Mouse (Mus musculus): ENCODE results near the gene Gm20696. TPM values are rescaled to one million over a fixed set of nuclear protein-coding genes. Genes with fewer than 3 reads are reported as not detected.

The Gm20696 gene
- polyA plus RNA-seq, 1 experiment from 2014 or later: 4.4 TPM

DNA sequence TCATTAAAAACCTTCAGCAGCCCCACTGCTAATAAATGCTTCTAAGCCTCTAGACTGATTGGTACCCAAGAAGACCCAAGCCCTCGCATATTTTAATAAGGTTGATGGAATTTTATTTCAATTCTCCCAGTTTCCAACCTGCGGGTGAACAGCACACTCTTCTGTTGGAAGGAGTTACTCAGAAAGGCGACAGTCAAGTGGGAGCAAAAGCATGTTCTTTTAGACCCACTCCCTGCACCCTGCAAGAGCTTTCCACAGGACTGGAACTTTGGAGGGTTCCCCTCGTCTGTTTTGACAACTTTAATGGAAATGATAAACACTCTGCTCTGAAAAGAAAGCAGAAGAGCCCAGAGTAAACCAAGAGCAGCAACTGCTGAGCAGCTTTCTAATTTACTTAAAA is 401.4 kb downstream of the Gm20696 start:
- Histone ChIP-seq H3K27ac (no peak overlapping the region; the same call in 1 of the 2 replicates), H3K4me3 (no peak overlapping the region), H3K4me2 (replicated peaks) (no peak overlapping the region), H3K36me3 (no peaks in the 10 kb centered on the region), H3K27me3 (peaks cover 3% of the 10 kb centered on the region; the same call in 1 of the 2 replicates), H3K4me1 (peaks cover 52% of the 10 kb centered on the region), H3K9me3 (replicated peaks) (no peaks in the 10 kb centered on the region), H3K9ac (no peak overlapping the region)
- 28% methylated on average over 4 of the region's 4 CpGs for WGBS
- no peak for ATAC-seq (ENCODE audit: low FRiP score)

DNA sequence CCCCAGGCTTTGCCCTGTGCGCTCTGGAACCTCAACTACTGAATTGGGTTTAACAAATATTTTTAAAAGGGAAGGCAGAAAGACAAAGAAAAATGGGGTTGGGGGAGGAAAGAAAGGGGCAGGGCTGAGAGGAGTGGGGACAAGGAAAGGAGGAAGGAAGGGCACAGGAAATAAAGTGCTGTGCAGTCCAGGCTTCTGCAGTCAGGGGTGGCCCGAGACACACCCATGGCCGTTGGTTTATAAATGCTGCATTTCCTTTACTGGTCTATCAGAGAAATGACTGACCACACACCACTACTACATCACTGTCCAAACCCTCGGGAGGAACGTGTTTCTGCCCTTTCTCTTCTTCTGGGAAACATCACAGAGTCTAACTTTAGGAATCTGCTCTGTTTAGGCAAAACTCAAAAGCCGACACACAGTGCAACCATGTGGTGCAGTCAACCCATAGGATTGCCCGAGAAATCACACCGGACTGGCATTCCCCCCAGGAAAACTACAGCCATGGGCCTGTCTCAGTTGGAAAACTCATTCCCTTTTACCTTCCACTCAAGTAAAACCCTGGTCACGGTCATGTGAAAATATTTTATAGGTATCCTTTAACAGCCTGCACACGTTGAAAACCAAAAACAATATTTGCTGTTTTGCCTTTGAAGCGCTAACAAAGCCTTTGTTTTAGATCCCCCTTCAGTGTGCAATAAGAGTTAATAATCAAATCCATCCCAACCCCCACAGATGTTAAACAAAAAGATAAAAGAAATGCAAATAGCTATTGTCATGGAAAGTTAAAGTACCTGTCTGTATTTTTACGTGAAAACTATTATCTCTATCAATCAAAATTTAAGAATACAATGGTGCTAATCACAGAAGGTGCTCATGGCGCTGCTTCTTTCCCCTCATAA is 402.2 kb downstream of the Gm20696 start:
- Histone ChIP-seq H3K27me3 (peaks cover 3% of the 10 kb centered on the region; the same call in 1 of the 2 replicates), H3K4me3 (no peak overlapping the region), H3K36me3 (no peaks in the 10 kb centered on the region), H3K4me2 (replicated peaks) (no peak overlapping the region), H3K27ac (no peak overlapping the region), H3K4me1 (peaks cover 52% of the 10 kb centered on the region), H3K9ac (no peak overlapping the region), H3K9me3 (replicated peaks) (no peaks in the 10 kb centered on the region)
- 27% methylated on average over 13 of the region's 13 CpGs for WGBS
- ATAC-seq (ENCODE audit: low FRiP score): no peak

DNA sequence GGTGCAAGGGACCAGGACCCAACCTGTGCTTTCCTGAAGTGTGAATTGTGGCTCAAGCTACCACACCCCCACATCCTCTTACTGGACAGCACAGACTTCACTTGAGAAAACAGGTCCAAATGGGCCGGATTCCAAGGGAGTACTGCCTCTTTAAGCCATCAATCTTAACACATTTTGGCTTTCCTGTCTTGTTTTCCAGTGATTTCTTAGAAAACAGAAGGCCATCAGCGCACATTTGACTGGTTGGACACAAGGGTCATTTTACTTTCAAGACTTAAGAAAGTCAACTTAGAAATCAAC is 402.8 kb downstream of the Gm20696 start:
- H3K9ac ChIP-seq: no peak overlapping the region
- H3K4me3 ChIP-seq: no peak overlapping the region
- ATAC-seq (ENCODE audit: low FRiP score): no peak
- H3K9me3 ChIP-seq (replicated peaks): no peaks in the 10 kb centered on the region
- H3K36me3 ChIP-seq: no peaks in the 10 kb centered on the region
- H3K4me1 ChIP-seq: peaks cover 52% of the 10 kb centered on the region
- peaks cover 3% of the 10 kb centered on the region; the same call in 1 of the 2 replicates for H3K27me3 ChIP-seq
- H3K4me2 ChIP-seq (replicated peaks): no peak overlapping the region
- 39% methylated on average over 2 of the region's 2 CpGs for WGBS
- H3K27ac ChIP-seq: no peak overlapping the region

DNA sequence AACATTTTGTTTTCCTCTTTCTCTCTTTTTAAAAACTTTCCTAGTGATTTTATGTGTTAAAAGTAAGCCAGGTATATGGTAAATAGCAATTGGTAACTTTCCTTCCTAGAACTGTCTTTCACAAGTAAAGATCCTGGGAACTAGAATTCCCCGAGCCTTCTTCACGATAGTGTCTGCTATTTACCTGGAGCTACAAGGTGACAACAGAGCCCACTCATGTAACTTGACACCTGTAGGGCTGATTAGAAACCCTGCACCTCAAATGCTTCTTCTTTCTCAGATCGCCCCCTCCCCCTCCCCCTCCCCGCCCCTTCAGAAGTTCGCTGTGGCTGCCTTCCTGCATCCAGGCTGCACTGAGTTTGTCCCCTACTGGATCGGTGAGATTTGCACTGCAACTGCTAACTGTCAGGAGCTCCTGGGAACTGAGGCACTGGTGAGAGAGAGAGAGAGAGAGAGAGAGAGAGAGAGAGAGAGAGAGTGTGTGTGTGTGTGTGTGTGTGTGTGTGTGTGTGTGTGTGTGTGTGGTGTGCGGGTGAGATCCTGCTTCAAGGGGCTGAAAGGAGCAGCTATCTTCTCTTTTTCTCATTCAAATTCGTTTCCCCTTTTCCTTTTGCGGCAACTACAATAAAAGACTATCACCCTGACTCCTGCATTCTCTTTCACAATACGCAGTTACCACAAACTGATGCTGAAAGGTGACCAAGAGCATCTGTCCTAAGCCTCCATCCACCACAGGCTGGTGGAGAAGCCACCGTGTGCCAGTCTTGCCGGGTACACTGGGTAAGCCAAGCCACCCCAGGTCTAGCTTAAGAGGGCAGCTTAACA is 403.3 kb downstream of the Gm20696 start:
- H3K9ac ChIP-seq: no peak overlapping the region
- no peak for ATAC-seq (ENCODE audit: low FRiP score)
- peaks cover 3% of the 10 kb centered on the region; the same call in 1 of the 2 replicates for H3K27me3 ChIP-seq
- 9% methylated on average over 12 of the region's 12 CpGs for WGBS
- no peaks in the 10 kb centered on the region for H3K9me3 ChIP-seq (replicated peaks)
- H3K27ac ChIP-seq: no peak overlapping the region
- no peak overlapping the region for H3K4me2 ChIP-seq (replicated peaks)
- H3K4me3 ChIP-seq: no peak overlapping the region
- peaks cover 47% of the 10 kb centered on the region for H3K4me1 ChIP-seq
- H3K36me3 ChIP-seq: no peaks in the 10 kb centered on the region

DNA sequence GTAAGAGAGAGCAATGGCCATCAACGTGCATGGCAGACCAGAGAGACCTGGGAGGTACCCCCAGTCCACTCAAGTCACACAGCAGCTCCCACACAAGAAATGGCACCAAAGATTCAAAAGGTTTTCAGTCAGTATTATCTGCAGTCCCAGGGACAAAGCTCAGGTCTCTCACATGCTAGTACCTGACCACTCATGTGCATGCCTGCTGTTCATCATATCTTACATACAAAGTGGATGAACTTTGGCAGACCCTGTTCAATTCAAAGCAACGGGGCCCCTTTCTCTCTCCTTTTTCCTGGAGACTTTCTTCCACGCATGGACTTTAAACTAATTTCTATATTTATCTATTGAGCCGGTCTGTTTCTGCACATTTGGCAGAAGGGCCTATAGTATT is 404.9 kb downstream of the Gm20696 start:
- peaks cover 3% of the 10 kb centered on the region; the same call in 1 of the 2 replicates for H3K27me3 ChIP-seq
- H3K9me3 ChIP-seq (replicated peaks): no peaks in the 10 kb centered on the region
- WGBS: 56% methylated on average over 4 of the region's 4 CpGs
- H3K36me3 ChIP-seq: no peaks in the 10 kb centered on the region
- H3K4me1 ChIP-seq: peaks cover 43% of the 10 kb centered on the region
- H3K4me3 ChIP-seq: no peak overlapping the region
- no peak for ATAC-seq (ENCODE audit: low FRiP score)
- no peak overlapping the region for H3K4me2 ChIP-seq (replicated peaks)
- H3K27ac ChIP-seq: no peak overlapping the region
- no peak overlapping the region for H3K9ac ChIP-seq

DNA sequence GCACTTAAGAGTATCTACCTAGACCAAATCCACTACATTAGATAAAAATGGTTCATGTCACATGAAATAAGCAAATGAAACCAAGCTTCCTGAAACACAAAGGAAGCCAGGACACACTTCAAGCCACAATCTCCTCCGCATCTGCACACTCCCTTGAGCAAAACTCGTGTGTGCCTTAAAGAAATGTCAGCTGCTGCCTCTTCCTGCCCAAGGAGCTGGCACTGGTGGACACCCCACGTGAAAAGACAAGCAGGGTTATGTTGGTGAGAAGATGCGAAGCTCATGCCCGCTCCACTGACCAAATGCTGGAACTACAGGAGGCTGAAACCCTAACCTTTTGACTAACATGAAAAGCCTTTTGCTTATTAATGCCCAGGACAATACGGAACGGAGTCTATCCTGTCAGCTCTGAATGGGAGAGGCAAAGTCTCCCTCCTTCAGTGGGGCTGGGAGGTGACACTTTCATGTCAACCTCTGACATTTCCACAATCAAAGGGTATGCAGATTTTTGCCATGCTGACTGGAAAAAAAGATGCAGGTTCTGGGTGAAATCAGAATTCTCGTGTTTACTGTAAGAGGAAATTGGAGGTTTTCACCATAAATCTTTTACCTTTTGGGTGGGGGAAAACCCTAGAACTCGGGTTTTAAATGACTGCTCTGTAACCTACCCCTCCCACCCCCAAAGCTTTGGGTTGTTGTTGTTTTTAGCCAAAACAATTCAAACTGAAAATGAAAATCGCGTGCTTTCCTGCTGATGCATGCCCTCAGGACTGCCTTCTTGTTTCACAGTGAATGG is 405.5 kb downstream of the Gm20696 start:
- Histone ChIP-seq H3K9me3 (replicated peaks) (no peaks in the 10 kb centered on the region), H3K27ac (no peak overlapping the region), H3K9ac (no peak overlapping the region), H3K4me3 (no peak overlapping the region), H3K4me2 (replicated peaks) (no peak overlapping the region), H3K36me3 (no peaks in the 10 kb centered on the region), H3K27me3 (peaks cover under 1% of the 10 kb centered on the region; the same call in 1 of the 2 replicates), H3K4me1 (peaks cover 38% of the 10 kb centered on the region)
- WGBS: 42% methylated on average over 11 of the region's 11 CpGs
- no peak for ATAC-seq (ENCODE audit: low FRiP score)

DNA sequence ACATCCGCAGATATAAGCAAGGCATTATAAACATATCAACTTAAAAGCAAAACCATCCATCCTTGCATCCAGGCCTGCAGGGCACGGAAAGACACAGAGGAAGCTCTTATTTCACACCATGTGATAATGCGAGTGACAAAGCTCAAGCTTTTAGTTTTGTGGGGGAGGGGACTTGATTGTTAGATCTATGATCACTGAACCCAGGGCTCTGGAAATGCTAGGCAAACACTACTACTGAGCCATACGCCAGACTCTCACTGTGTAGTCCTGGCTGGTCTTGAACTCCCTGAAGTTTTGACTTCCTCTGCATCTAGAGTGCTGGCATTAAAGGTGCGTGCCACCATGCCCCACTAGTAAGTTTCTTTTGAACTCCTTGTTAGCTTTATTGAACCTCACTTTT is 408.3 kb downstream of the Gm20696 start:
- no peaks in the 10 kb centered on the region for H3K9me3 ChIP-seq (replicated peaks)
- 78% methylated on average over 5 of the region's 5 CpGs for WGBS
- no peak overlapping the region for H3K4me3 ChIP-seq
- H3K27ac ChIP-seq: no peak overlapping the region
- ATAC-seq (ENCODE audit: low FRiP score): no peak
- no peaks in the 10 kb centered on the region for H3K36me3 ChIP-seq
- no peak overlapping the region for H3K4me2 ChIP-seq (replicated peaks)
- H3K27me3 ChIP-seq: no peaks in the 10 kb centered on the region
- H3K9ac ChIP-seq: no peak overlapping the region
- H3K4me1 ChIP-seq: peaks cover 13% of the 10 kb centered on the region

DNA sequence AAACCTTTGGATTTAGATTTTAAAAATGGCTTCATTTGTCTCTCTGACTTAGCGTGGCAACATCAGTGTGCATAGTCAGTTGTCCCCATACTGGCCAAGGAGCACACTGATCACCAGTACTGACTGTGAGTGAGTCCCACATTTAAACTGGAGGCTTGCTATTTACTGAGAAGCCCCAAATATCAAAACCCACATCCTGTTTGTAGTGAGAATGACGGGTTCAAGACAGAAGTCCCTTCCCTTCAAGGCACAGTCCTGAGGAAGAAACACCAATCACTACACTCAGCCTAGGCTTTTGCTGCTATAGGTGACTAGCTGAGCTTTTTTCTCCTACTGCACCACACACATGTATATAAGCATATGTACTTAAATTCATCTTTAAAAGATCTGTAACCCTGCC is 408.9 kb downstream of the Gm20696 start:
- 88% methylated on average over 2 of the region's 2 CpGs for WGBS
- Histone ChIP-seq H3K4me1 (peaks cover 9% of the 10 kb centered on the region; the same call in 1 of the 2 replicates), H3K9me3 (replicated peaks) (no peaks in the 10 kb centered on the region), H3K9ac (no peak overlapping the region), H3K27me3 (no peaks in the 10 kb centered on the region), H3K4me2 (replicated peaks) (no peak overlapping the region), H3K27ac (no peak overlapping the region), H3K4me3 (no peak overlapping the region), H3K36me3 (no peaks in the 10 kb centered on the region)
- ATAC-seq (ENCODE audit: low FRiP score): no peak

DNA sequence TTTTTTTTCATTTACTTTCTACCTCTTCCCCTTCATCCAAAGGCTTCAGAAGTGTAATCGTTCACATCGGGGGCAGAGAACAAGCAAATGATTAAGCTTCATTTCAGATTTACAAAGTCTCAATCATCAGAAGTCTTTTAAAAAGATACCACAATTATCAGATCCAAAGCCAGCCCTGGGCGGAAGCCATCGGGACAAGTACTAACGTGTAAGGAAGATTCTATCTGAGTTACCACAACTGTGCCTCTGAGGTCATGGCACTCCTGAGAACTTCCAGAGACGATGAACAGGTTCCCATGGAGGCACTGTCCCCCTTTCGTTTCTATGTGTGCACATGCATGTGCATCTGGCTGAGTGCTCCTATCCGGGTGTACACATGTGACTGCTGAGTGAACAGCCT is 413.3 kb downstream of the Gm20696 start:
- no peaks in the 10 kb centered on the region for H3K36me3 ChIP-seq
- no peak overlapping the region for H3K27ac ChIP-seq
- ATAC-seq (ENCODE audit: low FRiP score): no peak
- H3K4me2 ChIP-seq (replicated peaks): no peak overlapping the region
- H3K9ac ChIP-seq: no peak overlapping the region
- H3K4me1 ChIP-seq: no peaks in the 10 kb centered on the region
- 88% methylated on average over 8 of the region's 8 CpGs for WGBS
- H3K4me3 ChIP-seq: no peak overlapping the region
- H3K9me3 ChIP-seq (replicated peaks): no peaks in the 10 kb centered on the region
- H3K27me3 ChIP-seq: no peaks in the 10 kb centered on the region

DNA sequence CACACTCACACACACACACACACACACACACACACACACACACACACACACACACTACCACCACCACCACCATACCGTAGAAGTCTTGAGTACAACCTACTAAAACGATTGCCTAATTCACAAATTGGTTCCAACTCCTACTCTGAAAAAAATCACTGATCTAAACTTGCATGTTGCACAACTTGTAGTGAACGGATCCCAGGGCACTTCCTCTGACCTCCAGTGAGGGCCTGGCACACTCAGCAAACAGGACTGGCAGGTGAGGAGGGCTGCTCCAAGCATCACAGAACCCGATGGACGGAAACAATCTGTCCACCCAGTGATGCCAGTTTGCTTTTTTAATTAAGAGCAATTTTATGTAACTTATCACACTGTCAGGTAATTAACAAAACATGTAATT is 413.8 kb downstream of the Gm20696 start:
- WGBS: 82% methylated on average over 5 of the region's 5 CpGs
- Histone ChIP-seq H3K4me2 (replicated peaks) (no peak overlapping the region), H3K36me3 (no peaks in the 10 kb centered on the region), H3K4me1 (no peaks in the 10 kb centered on the region), H3K27me3 (no peaks in the 10 kb centered on the region), H3K9me3 (replicated peaks) (no peaks in the 10 kb centered on the region), H3K9ac (no peak overlapping the region), H3K27ac (no peak overlapping the region), H3K4me3 (no peak overlapping the region)
- no peak for ATAC-seq (ENCODE audit: low FRiP score)

DNA sequence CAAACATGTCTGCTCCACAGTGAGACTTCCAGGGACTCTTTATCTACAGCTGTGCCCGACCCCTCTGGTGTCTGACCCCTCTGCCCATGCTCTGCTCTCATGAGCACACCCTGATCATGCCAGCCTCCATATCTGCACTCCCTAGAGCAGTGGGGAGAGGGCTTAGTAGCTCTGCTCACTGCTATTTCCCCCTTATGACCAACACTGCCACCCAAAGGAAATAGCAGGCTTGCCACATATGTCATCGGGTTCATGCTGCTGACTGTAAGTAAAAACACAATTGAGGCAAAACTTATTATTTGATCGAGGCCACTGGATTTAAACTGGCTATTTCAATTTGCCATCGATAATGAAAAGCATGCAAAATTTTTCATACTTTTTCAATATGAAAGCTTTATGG is 414.7 kb downstream of the Gm20696 start:
- Histone ChIP-seq H3K36me3 (no peaks in the 10 kb centered on the region), H3K27ac (no peak overlapping the region), H3K4me3 (no peak overlapping the region), H3K9me3 (replicated peaks) (no peaks in the 10 kb centered on the region), H3K9ac (no peak overlapping the region), H3K4me2 (replicated peaks) (no peak overlapping the region), H3K4me1 (no peaks in the 10 kb centered on the region), H3K27me3 (no peaks in the 10 kb centered on the region)
- ATAC-seq (ENCODE audit: low FRiP score): no peak
- 91% methylated on average over 4 of the region's 4 CpGs for WGBS

DNA sequence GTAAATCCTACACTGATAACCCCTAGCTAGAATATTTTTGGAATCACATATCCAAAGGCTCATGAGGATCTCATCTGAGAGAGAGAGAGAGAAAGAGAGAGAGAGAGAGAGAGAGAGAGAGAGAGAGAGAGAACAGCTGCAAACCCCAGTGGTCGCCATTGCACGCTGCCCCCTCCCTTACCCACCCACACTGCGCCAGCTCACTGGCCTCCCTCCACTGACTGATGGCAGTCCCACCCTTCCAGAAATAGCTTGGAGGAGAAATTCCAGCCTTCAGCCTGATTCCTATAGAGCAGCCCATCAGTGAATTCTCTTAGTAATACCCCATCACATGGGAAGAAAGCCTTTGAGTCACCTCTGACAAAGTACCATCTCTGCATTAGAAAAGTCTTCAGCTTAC is 415.4 kb downstream of the Gm20696 start:
- H3K9ac ChIP-seq: no peak overlapping the region
- no peaks in the 10 kb centered on the region for H3K4me1 ChIP-seq
- WGBS: 66% methylated on average over 2 of the region's 3 CpGs
- H3K4me3 ChIP-seq: no peak overlapping the region
- no peak for ATAC-seq (ENCODE audit: low FRiP score)
- no peak overlapping the region for H3K27ac ChIP-seq
- no peaks in the 10 kb centered on the region for H3K9me3 ChIP-seq (replicated peaks)
- H3K4me2 ChIP-seq (replicated peaks): no peak overlapping the region
- no peaks in the 10 kb centered on the region for H3K36me3 ChIP-seq
- no peaks in the 10 kb centered on the region for H3K27me3 ChIP-seq

Measured in hindbrain, embryonic 12.5 days (tissue).